Mouse (Mus musculus): ENCODE measurements around the gene Ormdl3. TPM values are rescaled to one million over a fixed set of nuclear protein-coding genes. Genes with fewer than 3 reads are reported as not detected.

The Ormdl3 gene
- 17.3 TPM for polyA plus RNA-seq (2015; fragmentation: Illumina TruSeq; extraction: RNeasy Lipid Tissue Mini Kit (QIAGEN cat#74804); ENCODE audit: insufficient read depth, low read depth, low replicate concordance)

GRCm38 (mm10) chr11:98586892-98587563 lies at the start of gene Ormdl3:
TSS of gene Ormdl3 (minus strand) at chr11:98587368.

GRCm38 (mm10) chr11:98625611-98626410 lies 38.6 kb upstream of the Ormdl3 start, which contains the start of the genes Gm12355 and Gsdma3:
TSS of gene Gm12355 (minus strand) at chr11:98625661.
TSS of gene Gsdma3 (plus strand) at chr11:98626360.

GRCm38 (mm10) chr11:98597991-98598390 lies 10.8 kb upstream of the Ormdl3 start, which contains the start of gene Lrrc3c:
TSS of gene Lrrc3c (plus strand) at chr11:98598291.

GRCm38 (mm10) chr11:98550975-98551828 lies 36.0 kb downstream of the Ormdl3 start, which contains the start of gene Zpbp2:
TSS of gene Zpbp2 (plus strand) at chr11:98551097.

GRCm38 (mm10) chr11:98545711-98546231 lies 41.4 kb downstream of the Ormdl3 start, which contains the start of gene Ikzf3:
TSS of gene Ikzf3 (minus strand) at chr11:98546031.

Other genes with a start within 250 kb of the Ormdl3 start
- 24.0 TPM for gene Ppp1r1b, start 239.0 kb downstream of the Ormdl3 start, polyA plus RNA-seq (2015; fragmentation: Illumina TruSeq; extraction: RNeasy Lipid Tissue Mini Kit (QIAGEN cat#74804); ENCODE audit: insufficient read depth, low read depth, low replicate concordance)
- gene Stard3, start 229.0 kb downstream of the Ormdl3 start, polyA plus RNA-seq (2015; fragmentation: Illumina TruSeq; extraction: RNeasy Lipid Tissue Mini Kit (QIAGEN cat#74804); ENCODE audit: insufficient read depth, low read depth, low replicate concordance): 10.4 TPM
- gene Tcap, start 203.6 kb downstream of the Ormdl3 start, polyA plus RNA-seq (2015; fragmentation: Illumina TruSeq; extraction: RNeasy Lipid Tissue Mini Kit (QIAGEN cat#74804); ENCODE audit: insufficient read depth, low read depth, low replicate concordance): not detected
- gene Pnmt, start 200.9 kb downstream of the Ormdl3 start, polyA plus RNA-seq (2015; fragmentation: Illumina TruSeq; extraction: RNeasy Lipid Tissue Mini Kit (QIAGEN cat#74804); ENCODE audit: insufficient read depth, low read depth, low replicate concordance): not detected
- gene Pgap3, start 186.9 kb downstream of the Ormdl3 start, polyA plus RNA-seq (2015; fragmentation: Illumina TruSeq; extraction: RNeasy Lipid Tissue Mini Kit (QIAGEN cat#74804); ENCODE audit: insufficient read depth, low read depth, low replicate concordance): 1.7 TPM
- gene Erbb2, start 174.9 kb downstream of the Ormdl3 start, polyA plus RNA-seq (2015; fragmentation: Illumina TruSeq; extraction: RNeasy Lipid Tissue Mini Kit (QIAGEN cat#74804); ENCODE audit: insufficient read depth, low read depth, low replicate concordance): 2.3 TPM
- 33.4 TPM for gene Mien1, start 148.4 kb downstream of the Ormdl3 start, polyA plus RNA-seq (2015; fragmentation: Illumina TruSeq; extraction: RNeasy Lipid Tissue Mini Kit (QIAGEN cat#74804); ENCODE audit: insufficient read depth, low read depth, low replicate concordance)
- gene Grb7, start 141.0 kb downstream of the Ormdl3 start, polyA plus RNA-seq (2015; fragmentation: Illumina TruSeq; extraction: RNeasy Lipid Tissue Mini Kit (QIAGEN cat#74804); ENCODE audit: insufficient read depth, low read depth, low replicate concordance): 7.3 TPM
- gene Ikzf3, start 41.3 kb downstream of the Ormdl3 start, polyA plus RNA-seq (2015; fragmentation: Illumina TruSeq; extraction: RNeasy Lipid Tissue Mini Kit (QIAGEN cat#74804); ENCODE audit: insufficient read depth, low read depth, low replicate concordance): 1.4 TPM
- gene Zpbp2, start 36.3 kb downstream of the Ormdl3 start, polyA plus RNA-seq (2015; fragmentation: Illumina TruSeq; extraction: RNeasy Lipid Tissue Mini Kit (QIAGEN cat#74804); ENCODE audit: insufficient read depth, low read depth, low replicate concordance): not detected
- not detected for gene Lrrc3c, start 10.9 kb upstream of the Ormdl3 start, polyA plus RNA-seq (2015; fragmentation: Illumina TruSeq; extraction: RNeasy Lipid Tissue Mini Kit (QIAGEN cat#74804); ENCODE audit: insufficient read depth, low read depth, low replicate concordance)
- not detected for gene Gm12355, start 38.3 kb upstream of the Ormdl3 start, polyA plus RNA-seq (2015; fragmentation: Illumina TruSeq; extraction: RNeasy Lipid Tissue Mini Kit (QIAGEN cat#74804); ENCODE audit: insufficient read depth, low read depth, low replicate concordance)
- gene Gsdma3, start 39.0 kb upstream of the Ormdl3 start, polyA plus RNA-seq (2015; fragmentation: Illumina TruSeq; extraction: RNeasy Lipid Tissue Mini Kit (QIAGEN cat#74804); ENCODE audit: insufficient read depth, low read depth, low replicate concordance): not detected
- not detected for gene Gsdma2, start 59.4 kb upstream of the Ormdl3 start, polyA plus RNA-seq (2015; fragmentation: Illumina TruSeq; extraction: RNeasy Lipid Tissue Mini Kit (QIAGEN cat#74804); ENCODE audit: insufficient read depth, low read depth, low replicate concordance)
- gene Gsdma, start 77.0 kb upstream of the Ormdl3 start, polyA plus RNA-seq (2015; fragmentation: Illumina TruSeq; extraction: RNeasy Lipid Tissue Mini Kit (QIAGEN cat#74804); ENCODE audit: insufficient read depth, low read depth, low replicate concordance): not detected
- 21.3 TPM for gene Psmd3, start 95.2 kb upstream of the Ormdl3 start, polyA plus RNA-seq (2015; fragmentation: Illumina TruSeq; extraction: RNeasy Lipid Tissue Mini Kit (QIAGEN cat#74804); ENCODE audit: insufficient read depth, low read depth, low replicate concordance)
- not detected for gene Csf3, start 113.9 kb upstream of the Ormdl3 start, polyA plus RNA-seq (2015; fragmentation: Illumina TruSeq; extraction: RNeasy Lipid Tissue Mini Kit (QIAGEN cat#74804); ENCODE audit: insufficient read depth, low read depth, low replicate concordance)
- gene Med24, start 142.1 kb upstream of the Ormdl3 start, polyA plus RNA-seq (2015; fragmentation: Illumina TruSeq; extraction: RNeasy Lipid Tissue Mini Kit (QIAGEN cat#74804); ENCODE audit: insufficient read depth, low read depth, low replicate concordance): 10.4 TPM
- gene Thra, start 153.3 kb upstream of the Ormdl3 start, polyA plus RNA-seq (2015; fragmentation: Illumina TruSeq; extraction: RNeasy Lipid Tissue Mini Kit (QIAGEN cat#74804); ENCODE audit: insufficient read depth, low read depth, low replicate concordance): 21.8 TPM
- gene Nr1d1, start 188.0 kb upstream of the Ormdl3 start, polyA plus RNA-seq (2015; fragmentation: Illumina TruSeq; extraction: RNeasy Lipid Tissue Mini Kit (QIAGEN cat#74804); ENCODE audit: insufficient read depth, low read depth, low replicate concordance): 4.8 TPM
- 15.9 TPM for gene Msl1, start 208.1 kb upstream of the Ormdl3 start, polyA plus RNA-seq (2015; fragmentation: Illumina TruSeq; extraction: RNeasy Lipid Tissue Mini Kit (QIAGEN cat#74804); ENCODE audit: insufficient read depth, low read depth, low replicate concordance)
- gene Casc3, start 217.5 kb upstream of the Ormdl3 start, polyA plus RNA-seq (2015; fragmentation: Illumina TruSeq; extraction: RNeasy Lipid Tissue Mini Kit (QIAGEN cat#74804); ENCODE audit: insufficient read depth, low read depth, low replicate concordance): 11.9 TPM
- gene Rapgefl1, start 249.4 kb upstream of the Ormdl3 start, polyA plus RNA-seq (2015; fragmentation: Illumina TruSeq; extraction: RNeasy Lipid Tissue Mini Kit (QIAGEN cat#74804); ENCODE audit: insufficient read depth, low read depth, low replicate concordance): 4.9 TPM

Measured in pancreas, adult 10 weeks (tissue).